Mouse (Mus musculus) ES-Bruce4 (cell line): ENCODE measurements around the gene Tesk1.

Experiments used
- CTCF ChIP-seq: IDR thresholded peaks from one replicate; pipeline ENCODE4 v1.8.1; 2011; ENCODE audit warnings: low read depth, low read length
- EP300 ChIP-seq: IDR thresholded peaks from 2 replicates; pipeline ENCODE4 v1.6.1; 2011; ENCODE audit warnings: low read depth, low read length; ENCODE audit not compliant: insufficient read depth
- POLR2A ChIP-seq: IDR thresholded peaks from one replicate; pipeline ENCODE4 v1.8.1; 2011; ENCODE audit warnings: low read length; ENCODE audit not compliant: insufficient read depth

DNA sequence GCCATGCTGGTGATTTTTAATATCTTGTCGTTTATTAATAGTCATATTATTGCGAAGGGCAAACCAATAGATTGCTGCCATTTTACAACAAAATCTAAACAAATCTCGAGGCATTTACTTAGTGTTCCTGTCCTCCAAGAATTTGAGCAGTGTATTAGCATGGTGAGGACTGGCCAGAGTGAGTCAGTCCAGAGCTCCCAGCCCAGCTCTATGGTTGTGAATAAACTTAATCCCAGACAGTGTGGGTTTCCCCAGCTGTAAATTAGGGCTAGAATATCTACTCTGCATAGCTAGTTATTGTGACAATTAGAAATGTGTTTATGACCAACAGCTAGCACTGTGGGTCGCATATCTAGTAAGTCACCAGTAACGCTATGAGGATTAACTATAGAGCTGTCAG is 45.4 kb upstream of the Tesk1 start:
- no peak for TF ChIP-seq POLR2A
- TF ChIP-seq EP300, result no peak
- no peak for TF ChIP-seq CTCF
